Mouse (Mus musculus): ENCODE measurements around the gene Lysmd1. TPM values are rescaled to one million over a fixed set of nuclear protein-coding genes. Genes with fewer than 3 reads are reported as not detected.

Lysmd1 gene
- polyA plus RNA-seq, 1 experiment from 2014 or later, result 11.7 TPM

DNA sequence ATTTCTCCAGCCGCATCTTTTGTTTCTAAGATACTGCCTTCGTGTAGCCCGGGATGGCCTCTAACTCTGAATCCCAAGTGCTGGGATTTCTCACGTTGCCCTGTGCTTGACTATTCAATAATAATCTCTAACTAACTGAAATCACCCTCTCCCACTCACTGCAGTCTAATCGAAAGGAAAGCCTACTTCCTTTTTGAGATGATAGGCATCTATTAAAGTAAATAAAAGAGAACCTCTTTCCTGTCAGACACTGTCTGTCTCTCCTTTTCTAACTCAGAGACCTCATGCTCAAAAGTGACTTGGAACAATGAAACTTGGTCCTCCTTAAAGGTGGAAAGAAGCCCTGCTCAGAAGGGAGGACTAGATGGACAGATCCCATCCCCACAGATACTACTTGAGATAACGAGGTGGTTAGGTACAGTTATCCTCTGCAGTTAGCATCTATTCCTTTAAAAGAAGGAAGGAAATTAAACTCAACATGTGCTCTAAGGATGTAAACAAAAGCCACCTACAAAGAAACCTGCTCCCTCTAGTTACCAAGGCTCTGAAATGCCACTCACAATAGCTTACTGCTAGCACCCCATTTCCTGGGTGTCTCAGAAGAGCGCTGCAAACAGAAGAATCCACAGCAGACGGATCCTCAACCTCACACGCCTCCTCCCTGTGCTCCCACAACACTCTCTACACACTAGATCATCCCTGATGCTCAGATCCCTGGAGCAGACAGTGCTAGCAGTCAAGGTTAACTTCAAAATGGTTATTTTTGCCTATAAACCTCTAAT, 51.1 kb downstream of the Lysmd1 start:
- no peak for DNase-seq (ENCODE audit: low spot score)
- peaks cover 6% of the 10 kb centered on the region; the same call in 1 of the 2 replicates for H3K36me3 ChIP-seq (ENCODE audit: control insufficient read depth, insufficient read depth, low read length)
- H3K27ac ChIP-seq (ENCODE audit: low read depth, low read length), result no peak overlapping the region

DNA sequence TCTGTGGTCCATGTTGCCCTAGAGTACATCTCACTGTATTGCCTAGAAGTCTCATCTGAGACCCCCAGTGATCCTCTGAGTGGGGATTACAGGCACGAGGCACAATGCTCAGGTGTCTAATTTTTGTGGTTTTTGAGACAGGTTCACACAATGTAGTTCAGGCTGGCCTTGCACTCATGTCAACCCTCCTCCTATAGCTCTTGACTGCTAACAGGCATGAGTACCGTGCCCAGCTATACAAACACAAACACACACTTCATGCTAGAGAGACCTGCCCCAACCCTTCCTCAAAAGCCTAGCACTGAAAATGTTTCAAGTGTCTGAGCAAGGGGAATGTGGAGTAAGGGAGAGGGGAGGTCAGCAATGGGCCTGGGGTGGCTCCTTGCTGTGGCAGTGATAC, 52.2 kb downstream of the Lysmd1 start:
- Histone ChIP-seq H3K27ac (ENCODE audit: low read depth, low read length) (no peak overlapping the region), H3K4me2 (ENCODE audit: low read depth, low read length, severe bottlenecking) (no peak overlapping the region), H3K4me1 (replicated peaks; ENCODE audit: control insufficient read depth, insufficient read depth, low read length) (no peaks in the 10 kb centered on the region), H3K4me3 (ENCODE audit: low read depth, low read length) (no peak overlapping the region), H3K27me3 (ENCODE audit: control insufficient read depth, insufficient read depth, low read length) (no peaks in the 10 kb centered on the region), H3K9me3 (ENCODE audit: control insufficient read depth, low read length) (no peaks in the 10 kb centered on the region), H3K36me3 (ENCODE audit: control insufficient read depth, insufficient read depth, low read length) (peaks cover 6% of the 10 kb centered on the region; the same call in 1 of the 2 replicates), H3K9ac (ENCODE audit: low read length) (no peak overlapping the region)
- 95% methylated on average over 2 of the region's 2 CpGs for WGBS
- DNase-seq (ENCODE audit: low spot score) (no peak), ATAC-seq (replicated peaks; ENCODE audit: low FRiP score) (no peak)

More for the DNA sequence above, 51.1 kb downstream of the Lysmd1 start:
- 91% methylated on average over 9 of the region's 9 CpGs for WGBS
- Histone ChIP-seq H3K4me1 (replicated peaks; ENCODE audit: control insufficient read depth, insufficient read depth, low read length) (no peaks in the 10 kb centered on the region), H3K9ac (ENCODE audit: low read length) (no peak overlapping the region), H3K4me2 (ENCODE audit: low read depth, low read length, severe bottlenecking) (no peak overlapping the region), H3K9me3 (ENCODE audit: control insufficient read depth, low read length) (no peaks in the 10 kb centered on the region), H3K27me3 (ENCODE audit: control insufficient read depth, insufficient read depth, low read length) (no peaks in the 10 kb centered on the region), H3K4me3 (ENCODE audit: low read depth, low read length) (no peak overlapping the region)
- no peak for ATAC-seq (replicated peaks; ENCODE audit: low FRiP score)

DNA sequence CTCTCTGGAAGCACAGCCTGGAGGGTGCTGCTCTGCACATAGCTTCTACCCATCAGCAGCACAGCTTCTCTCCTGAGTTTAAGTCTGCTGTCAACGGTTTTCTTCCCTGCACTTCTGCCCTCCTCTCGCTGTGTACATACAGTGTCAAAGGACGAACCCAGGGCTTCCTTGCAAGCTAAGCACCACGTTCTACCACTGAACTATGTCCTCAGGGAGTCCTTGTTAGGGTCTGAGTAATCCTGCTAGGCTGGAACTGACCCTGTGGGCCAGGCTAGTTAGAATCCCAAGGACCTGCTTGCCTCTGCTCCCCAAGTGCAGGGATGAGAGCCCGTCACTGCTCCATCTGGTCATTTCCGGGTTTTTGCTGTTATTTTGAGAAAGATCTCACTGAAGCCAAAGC, 53.0 kb downstream of the Lysmd1 start:
- WGBS, result 88% methylated on average over 6 of the region's 6 CpGs

More for the DNA sequence above, 53.0 kb downstream of the Lysmd1 start:
- Histone ChIP-seq H3K36me3 (ENCODE audit: control insufficient read depth, insufficient read depth, low read length) (peaks cover 6% of the 10 kb centered on the region; the same call in 1 of the 2 replicates), H3K9ac (ENCODE audit: low read length) (no peak overlapping the region), H3K4me2 (ENCODE audit: low read depth, low read length, severe bottlenecking) (no peak overlapping the region), H3K4me1 (replicated peaks; ENCODE audit: control insufficient read depth, insufficient read depth, low read length) (no peaks in the 10 kb centered on the region), H3K27ac (ENCODE audit: low read depth, low read length) (no peak overlapping the region), H3K4me3 (ENCODE audit: low read depth, low read length) (no peak overlapping the region), H3K27me3 (ENCODE audit: control insufficient read depth, insufficient read depth, low read length) (no peaks in the 10 kb centered on the region), H3K9me3 (ENCODE audit: control insufficient read depth, low read length) (no peaks in the 10 kb centered on the region)
- ATAC-seq (replicated peaks; ENCODE audit: low FRiP score) (no peak), DNase-seq (ENCODE audit: low spot score) (no peak)

Small RNA genes lying within 50 kb of the gene (microRNA-seq; reads per million reads assigned to microRNA genes)
- not detected for gene Mir8099-1 (ENCODE audit: insufficient number of aligned reads)

Other genes starting within 250 kb of the Lysmd1 start
- 319 and 365 TPM in 2 replicates for gene Psmb4, start 247.1 kb upstream of the Lysmd1 start, polyA plus RNA-seq (2014; fragmentation: Nextera tagmentation; extraction: Ambion mirVana)
- 5.1 and 5.8 TPM in 2 replicates for gene Selenbp1, start 201.0 kb upstream of the Lysmd1 start, polyA plus RNA-seq (2014; fragmentation: Nextera tagmentation; extraction: Ambion mirVana)
- gene Rfx5, start 180.0 kb upstream of the Lysmd1 start, polyA plus RNA-seq (2014; fragmentation: Nextera tagmentation; extraction: Ambion mirVana), result 8.1 and 10.1 TPM in 2 replicates
- 23.1 and 23.9 TPM in 2 replicates for gene Pi4kb, start 159.4 kb upstream of the Lysmd1 start, polyA plus RNA-seq (2014; fragmentation: Nextera tagmentation; extraction: Ambion mirVana)
- gene Zfp687, start 118.6 kb upstream of the Lysmd1 start, polyA plus RNA-seq (2014; fragmentation: Nextera tagmentation; extraction: Ambion mirVana), result 43.1 and 44.2 TPM in 2 replicates
- 312 and 325 TPM in 2 replicates for gene Psmd4, start 91.5 kb upstream of the Lysmd1 start, polyA plus RNA-seq (2014; fragmentation: Nextera tagmentation; extraction: Ambion mirVana)
- gene Pip5k1a, start 27.2 kb upstream of the Lysmd1 start, polyA plus RNA-seq (2014; fragmentation: Nextera tagmentation; extraction: Ambion mirVana), result 13.4 and 13.7 TPM in 2 replicates
- 249 and 274 TPM in 2 replicates for gene Vps72, start 23.1 kb upstream of the Lysmd1 start, polyA plus RNA-seq (2014; fragmentation: Nextera tagmentation; extraction: Ambion mirVana)
- gene Tmod4, start 9.6 kb upstream of the Lysmd1 start, polyA plus RNA-seq (2014; fragmentation: Nextera tagmentation; extraction: Ambion mirVana), result 0.37 and 0.75 TPM in 2 replicates
- gene Scnm1, start 77 bp upstream of the Lysmd1 start, polyA plus RNA-seq (2014; fragmentation: Nextera tagmentation; extraction: Ambion mirVana), result 77.4 and 88.0 TPM in 2 replicates
- 1.3 and 1.9 TPM in 2 replicates for gene Tnfaip8l2, start 8.3 kb downstream of the Lysmd1 start, polyA plus RNA-seq (2014; fragmentation: Nextera tagmentation; extraction: Ambion mirVana)
- gene Sema6c, start 26.4 kb downstream of the Lysmd1 start, polyA plus RNA-seq (2014; fragmentation: Nextera tagmentation; extraction: Ambion mirVana), result 17.6 and 19.9 TPM in 2 replicates
- 8.9 and 10.8 TPM in 2 replicates for gene Gabpb2, start 83.8 kb downstream of the Lysmd1 start, polyA plus RNA-seq (2014; fragmentation: Nextera tagmentation; extraction: Ambion mirVana)
- 120 and 124 TPM in 2 replicates for gene Cdc42se1, start 94.6 kb downstream of the Lysmd1 start, polyA plus RNA-seq (2014; fragmentation: Nextera tagmentation; extraction: Ambion mirVana)
- gene Mllt11, start 98.1 kb downstream of the Lysmd1 start, polyA plus RNA-seq (2014; fragmentation: Nextera tagmentation; extraction: Ambion mirVana), result 75.2 and 89.8 TPM in 2 replicates
- gene Gm128, start 107.5 kb downstream of the Lysmd1 start, polyA plus RNA-seq (2014; fragmentation: Nextera tagmentation; extraction: Ambion mirVana), result 0.17 and 0.21 TPM in 2 replicates
- 0.39 and 0.72 TPM in 2 replicates for gene Bnipl, start 117.1 kb downstream of the Lysmd1 start, polyA plus RNA-seq (2014; fragmentation: Nextera tagmentation; extraction: Ambion mirVana)
- gene Mindy1, start 147.3 kb downstream of the Lysmd1 start, polyA plus RNA-seq (2014; fragmentation: Nextera tagmentation; extraction: Ambion mirVana), result 34.2 and 35.4 TPM in 2 replicates
- gene Prune1, start 148.0 kb downstream of the Lysmd1 start, polyA plus RNA-seq (2014; fragmentation: Nextera tagmentation; extraction: Ambion mirVana), result 26.4 and 28.5 TPM in 2 replicates
- 1.3 and 1.5 TPM in 2 replicates for gene Anxa9, start 173.1 kb downstream of the Lysmd1 start, polyA plus RNA-seq (2014; fragmentation: Nextera tagmentation; extraction: Ambion mirVana)
- 111 and 122 TPM in 2 replicates for gene Cers2, start 180.7 kb downstream of the Lysmd1 start, polyA plus RNA-seq (2014; fragmentation: Nextera tagmentation; extraction: Ambion mirVana)
- gene Setdb1, start 223.1 kb downstream of the Lysmd1 start, polyA plus RNA-seq (2014; fragmentation: Nextera tagmentation; extraction: Ambion mirVana), result 74.9 and 76.7 TPM in 2 replicates

Measured in forebrain, embryonic 11.5 days (tissue).